Mouse (Mus musculus) ES-E14 (cell line): ENCODE results near the gene Zfp993. TPM values are rescaled to one million over a fixed set of nuclear protein-coding genes. Genes with fewer than 3 reads are reported as not detected.
A peak's percentile ranks its signal among the peaks of the same experiment; 100 is the strongest.
"Not testable (repeated sequence)": the region's sequence is repeated elsewhere in the genome, so short reads cannot be mapped to it uniquely, and the experiment has no call there.

Experiments
- DNase-seq: peaks from one replicate; pipeline ENCODE4 v3.0.0-alpha.2; 2013; ENCODE audit warnings: low read depth, low spot score
- H3K27ac ChIP-seq: 2 replicates; pipeline ENCODE4 v1.5.1; 2012; ENCODE audit warnings: low read depth, mild to moderate bottlenecking, low read length, moderate library complexity, mixed read lengths; ENCODE audit not compliant: poor library complexity, insufficient read depth, severe bottlenecking
- H3K36me3 ChIP-seq: 2 replicates; pipeline ENCODE4 v1.6.1; 2012; ENCODE audit warnings: mild to moderate bottlenecking, low read length, moderate library complexity, mixed read lengths; ENCODE audit not compliant: control insufficient read depth, poor library complexity, insufficient read depth, severe bottlenecking
- H3K4me1 ChIP-seq, 2 experiments: fragments of 150-350 bp in 1 of 2; sonication (generic) in 1 of 2; 2 replicates each; pipeline ENCODE4 v1.6.1; 2012; ENCODE audit warnings: low read length in 2 of 2, mild to moderate bottlenecking in 1 of 2, mixed read lengths in 1 of 2; ENCODE audit not compliant: control insufficient read depth in 2 of 2, insufficient read depth in 2 of 2, poor library complexity in 1 of 2
- H3K4me3 ChIP-seq, 2 experiments: fragments of 150-350 bp in 1 of 2; sonication (generic) in 1 of 2; 2 replicates each; pipeline ENCODE4 v1.5.1; 2012; ENCODE audit warnings: low read length in 2 of 2, low read depth in 1 of 2, mild to moderate bottlenecking in 1 of 2, mixed read lengths in 1 of 2; ENCODE audit not compliant: insufficient read depth in 1 of 2, poor library complexity in 1 of 2, severe bottlenecking in 1 of 2
- H3K9ac ChIP-seq: 2 replicates; pipeline ENCODE4 v1.6.1; 2012; ENCODE audit warnings: low read depth, mild to moderate bottlenecking, low read length, mixed read lengths; ENCODE audit not compliant: poor library complexity, insufficient read depth, severe bottlenecking
- H3K9me3 ChIP-seq: fragments of 150-350 bp; sonication (generic); 2 replicates; pipeline ENCODE4 v1.6.1; 2012; ENCODE audit warnings: low read depth, mild to moderate bottlenecking, low read length; ENCODE audit not compliant: control insufficient read depth, insufficient read depth
- in situ Hi-C, 2 experiments: fragments of 600-800 bp; cut with MboI; formaldehyde crosslinking; loops; one replicate each; pipeline ENCODE4 v1.15.1; 2025; ENCODE audit warnings: low sequenced_read_pairs in 2 of 2, inconsistent platforms in 1 of 2; ENCODE audit not compliant: unreplicated experiment in 2 of 2
- total RNA-seq: library from RNA; depleted of rRNA; stranded (reverse); fragments of 300-350 nt; gene quantifications from 2 replicates; pipeline ENCODE4 v1.2.3, GENCODE M21; 2012; rRNA removed

Gene Zfp993
- total RNA-seq = 6.3 and 10.7 TPM in 2 replicates

DNA sequence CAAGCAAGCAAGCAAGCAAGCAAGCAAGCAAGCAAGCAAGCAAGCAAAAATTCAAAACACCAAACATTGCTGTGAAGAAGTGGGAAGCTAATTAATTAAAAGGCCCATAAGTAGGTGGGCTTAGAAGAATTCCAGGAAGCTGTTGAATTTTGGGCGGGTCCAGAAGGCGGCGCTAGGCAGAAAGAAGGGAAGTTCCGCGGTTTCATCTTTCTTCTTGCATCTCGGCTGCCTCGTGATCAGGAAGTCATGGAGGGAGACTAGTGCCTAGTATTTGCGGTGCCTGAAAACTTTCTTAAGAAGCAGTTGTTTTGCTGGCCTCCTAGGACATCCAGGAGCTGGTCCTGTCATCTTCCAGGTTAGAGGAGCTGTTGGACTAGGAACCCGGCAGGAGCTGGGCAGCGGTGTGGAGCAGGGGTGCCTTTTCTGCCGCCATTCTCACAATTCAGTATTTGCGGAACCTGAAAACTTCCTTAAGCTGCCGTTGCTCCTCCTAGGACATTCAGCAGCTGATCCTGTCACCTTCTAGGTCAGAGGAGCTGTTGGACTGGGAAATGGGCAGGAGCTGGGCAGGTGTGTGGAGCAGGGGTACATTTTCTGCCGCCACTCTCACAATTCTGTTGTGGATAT lies at the start of gene Zfp993:
TSS of gene Zfp993 (plus strand) at position 188 of the 627 bp plus-strand sequence.
- H3K27ac ChIP-seq, H3K9ac ChIP-seq, H3K4me1 ChIP-seq, DNase-seq, H3K4me3 ChIP-seq, in situ Hi-C loops, H3K9me3 ChIP-seq, H3K36me3 ChIP-seq: not testable (repeated sequence)

DNA sequence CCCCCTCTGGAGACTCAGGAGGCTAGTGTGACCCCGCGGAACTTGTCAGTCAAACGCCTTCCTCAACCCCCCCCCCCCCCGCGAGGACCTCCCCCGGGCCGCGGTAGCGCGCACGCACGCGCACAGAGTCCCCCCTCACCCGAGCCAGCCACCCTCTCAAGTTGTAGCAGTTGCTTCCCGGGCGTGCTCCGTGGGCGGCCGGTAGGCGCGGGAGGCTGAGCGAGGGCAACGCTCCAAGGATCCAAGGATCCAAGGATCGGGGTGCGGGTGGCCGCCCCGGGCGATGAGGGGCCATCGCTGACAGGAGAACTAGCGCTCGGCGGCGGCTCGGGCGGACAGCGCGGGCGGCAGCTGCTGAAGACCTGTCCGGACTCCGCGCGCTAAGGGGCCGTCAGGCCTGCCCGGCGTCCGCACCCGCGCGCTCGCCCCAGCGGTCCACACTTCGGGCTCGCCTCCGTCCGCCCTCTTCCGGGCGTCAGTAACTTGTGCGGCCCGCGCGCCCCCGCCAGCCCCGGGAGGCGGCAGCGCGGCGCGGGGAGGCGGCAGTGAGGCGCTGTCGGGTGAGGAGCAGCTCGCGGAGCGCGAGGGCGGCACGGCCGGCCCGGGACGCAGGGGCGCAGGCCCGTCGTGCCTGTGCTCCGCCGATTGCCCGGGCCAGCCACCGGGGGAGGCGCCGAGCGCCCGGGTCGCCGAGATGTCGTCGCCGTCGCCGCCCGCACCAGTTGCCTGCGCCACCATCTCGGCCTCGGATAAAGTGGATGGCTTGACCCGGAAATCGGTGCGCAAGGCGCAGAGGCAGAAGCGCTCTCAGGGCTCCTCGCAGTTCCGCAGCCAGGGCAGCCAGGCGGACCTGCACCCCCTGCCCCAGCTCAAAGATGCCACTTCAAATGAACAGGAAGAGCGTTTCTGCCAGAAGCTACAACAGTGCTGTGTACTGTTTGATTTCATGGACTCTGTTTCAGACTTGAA lies 30.6 kb upstream of the Zfp993 start:
- H3K27ac ChIP-seq, H3K36me3 ChIP-seq, H3K9me3 ChIP-seq, H3K4me1 ChIP-seq, DNase-seq, in situ Hi-C loops: not testable (repeated sequence)
- H3K4me3 ChIP-seq = peak overlapping the region; percentile 36 to 63; a peak in 2 of 4 replicates
- peak overlapping the region; percentile 67 for H3K9ac ChIP-seq

DNA sequence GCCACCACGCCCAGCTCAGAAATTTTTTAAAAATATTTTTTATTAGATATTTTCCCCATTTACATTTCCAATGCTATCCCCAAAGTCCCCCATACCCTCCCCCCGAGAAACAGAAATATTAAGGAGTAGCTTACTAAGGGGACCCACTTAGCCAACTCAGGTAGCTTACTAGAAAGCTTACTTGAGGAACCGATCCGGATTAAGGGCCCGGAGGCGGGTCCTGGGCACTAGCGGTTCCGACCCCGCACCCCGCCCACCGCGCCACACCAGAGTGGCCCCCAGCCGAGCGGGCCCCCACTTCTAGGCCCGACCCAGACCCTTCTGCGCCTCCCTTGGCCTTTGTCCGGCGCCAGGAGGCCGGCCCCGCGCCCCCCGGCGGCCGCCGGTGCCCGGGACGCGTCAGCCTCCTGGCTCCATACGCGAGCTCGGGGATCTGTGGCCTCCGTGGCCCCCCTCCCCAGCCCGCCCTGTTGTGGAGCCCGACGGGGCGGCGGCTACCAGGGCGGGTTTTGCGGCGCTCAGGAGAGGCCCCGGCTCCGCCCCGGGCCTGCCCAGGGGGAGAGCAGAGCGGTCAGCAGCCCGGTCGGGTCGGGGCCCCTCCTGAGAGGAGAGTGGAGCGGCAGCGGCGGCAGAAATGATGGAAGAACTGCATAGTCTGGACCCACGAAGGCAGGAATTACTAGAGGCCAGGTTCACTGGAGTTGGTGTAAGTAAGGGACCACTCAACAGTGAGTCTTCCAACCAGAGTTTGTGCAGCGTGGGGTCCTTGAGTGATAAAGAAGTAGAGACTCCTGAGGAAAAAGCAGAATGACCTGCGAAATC lies 7.0 kb upstream of the Zfp993 start:
- H3K4me3 ChIP-seq = peak overlapping the region; percentile 54 to 85
- H3K27ac ChIP-seq, H3K36me3 ChIP-seq, DNase-seq, in situ Hi-C loops, H3K4me1 ChIP-seq, H3K9me3 ChIP-seq: not testable (repeated sequence)
- peak overlapping the region; percentile 60 for H3K9ac ChIP-seq

DNA sequence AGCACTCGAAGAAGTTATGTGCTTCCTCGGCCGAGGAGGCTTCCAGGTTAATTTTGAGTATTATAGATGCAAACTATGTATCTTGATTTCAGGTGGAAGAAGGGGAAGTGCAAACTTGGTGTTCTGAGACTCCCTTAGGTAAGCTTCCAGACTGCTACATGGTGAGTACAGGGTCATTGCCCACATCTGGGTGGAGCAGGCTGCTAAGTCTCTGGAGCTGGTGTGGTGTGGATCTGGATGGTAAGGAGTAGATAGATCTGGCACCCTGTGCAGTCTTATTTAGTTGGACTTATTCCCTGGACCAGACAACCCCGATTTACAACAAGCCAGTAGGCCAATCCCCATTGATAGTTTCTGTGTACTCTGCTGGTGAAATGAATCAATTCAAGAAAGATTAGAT lies 33.6 kb downstream of the Zfp993 start:
- in situ Hi-C loops, H3K27ac ChIP-seq, H3K9ac ChIP-seq, H3K4me1 ChIP-seq, H3K4me3 ChIP-seq, DNase-seq, H3K36me3 ChIP-seq, H3K9me3 ChIP-seq: not testable (repeated sequence)

DNA sequence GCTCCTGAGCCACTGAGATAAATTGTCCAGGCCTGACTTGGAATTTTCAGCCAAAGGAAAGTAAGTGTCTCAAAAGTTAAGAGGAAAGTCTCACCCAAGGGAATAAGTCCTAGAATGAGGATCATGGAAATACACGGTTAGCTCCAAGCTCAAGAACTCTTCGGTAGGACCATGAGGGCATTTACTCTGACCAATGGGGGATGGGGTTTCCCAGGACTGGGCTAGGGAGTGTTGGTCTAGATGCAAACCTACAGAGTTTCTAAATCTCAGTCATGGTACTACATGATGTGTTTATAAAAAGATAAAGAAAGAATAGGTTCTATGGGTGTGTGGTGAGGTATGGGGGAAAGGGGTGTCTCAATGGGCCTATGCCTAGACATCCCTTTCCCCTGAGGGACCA lies 38.9 kb downstream of the Zfp993 start:
- H3K4me1 ChIP-seq, H3K27ac ChIP-seq, DNase-seq, H3K4me3 ChIP-seq, in situ Hi-C loops, H3K9me3 ChIP-seq, H3K36me3 ChIP-seq, H3K9ac ChIP-seq: not testable (repeated sequence)

DNA sequence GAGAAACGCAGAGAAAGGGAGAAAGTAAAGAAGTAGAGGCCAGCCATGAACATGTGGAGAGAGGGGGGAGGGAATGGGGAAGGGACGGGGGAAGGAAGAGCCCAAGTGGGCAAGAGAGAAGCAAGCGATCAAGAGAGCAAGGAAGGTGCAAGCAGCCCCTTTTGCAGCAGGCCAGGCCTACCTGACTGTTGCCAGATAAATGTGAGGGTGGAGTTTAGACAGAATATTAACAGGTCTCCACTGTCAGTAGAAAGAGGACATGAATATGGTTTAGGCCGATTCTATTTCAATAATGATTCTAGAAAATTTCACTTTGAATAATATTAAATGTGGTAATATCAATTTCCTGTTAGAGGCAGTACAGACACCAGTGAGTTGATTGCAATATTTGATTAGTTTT lies 39.4 kb downstream of the Zfp993 start:
- not testable (repeated sequence) for DNase-seq

DNA sequence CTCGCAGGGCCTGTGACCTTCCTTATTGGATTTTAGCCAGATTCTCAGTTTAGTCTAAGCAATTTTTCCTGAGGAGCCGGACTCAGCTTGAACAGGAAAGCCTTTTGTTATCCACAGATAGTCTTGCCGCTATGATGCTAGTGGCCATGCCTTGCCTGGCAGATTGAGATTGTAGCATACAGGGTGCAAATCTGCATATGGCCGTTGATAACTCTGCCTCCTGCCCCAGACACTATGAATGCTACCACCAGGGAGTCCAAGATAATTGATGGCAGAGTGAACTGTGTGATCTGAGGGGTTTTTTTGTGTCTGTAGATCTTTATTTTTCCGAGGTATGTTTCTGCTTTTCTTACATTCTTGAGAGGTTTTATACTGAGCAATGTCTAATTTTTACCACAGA lies 39.9 kb downstream of the Zfp993 start:
- DNase-seq, H3K36me3 ChIP-seq, H3K9me3 ChIP-seq, in situ Hi-C loops, H3K4me1 ChIP-seq, H3K9ac ChIP-seq, H3K4me3 ChIP-seq, H3K27ac ChIP-seq: not testable (repeated sequence)

More for the DNA sequence above, 39.4 kb downstream of the Zfp993 start:
- in situ Hi-C loops, H3K9me3 ChIP-seq, H3K27ac ChIP-seq, H3K4me3 ChIP-seq, H3K36me3 ChIP-seq, H3K9ac ChIP-seq, H3K4me1 ChIP-seq: not testable (repeated sequence)
